Mouse (Mus musculus) MN1 (cell line): Measurements from ENCODE around the gene Khdc1a.

ENCODE experiments used
- DNase-seq: peaks from one replicate; pipeline ENCODE4 v3.0.0-alpha.2; 2016; ENCODE audit warnings: low spot score

Gene Khdc1a

DNA sequence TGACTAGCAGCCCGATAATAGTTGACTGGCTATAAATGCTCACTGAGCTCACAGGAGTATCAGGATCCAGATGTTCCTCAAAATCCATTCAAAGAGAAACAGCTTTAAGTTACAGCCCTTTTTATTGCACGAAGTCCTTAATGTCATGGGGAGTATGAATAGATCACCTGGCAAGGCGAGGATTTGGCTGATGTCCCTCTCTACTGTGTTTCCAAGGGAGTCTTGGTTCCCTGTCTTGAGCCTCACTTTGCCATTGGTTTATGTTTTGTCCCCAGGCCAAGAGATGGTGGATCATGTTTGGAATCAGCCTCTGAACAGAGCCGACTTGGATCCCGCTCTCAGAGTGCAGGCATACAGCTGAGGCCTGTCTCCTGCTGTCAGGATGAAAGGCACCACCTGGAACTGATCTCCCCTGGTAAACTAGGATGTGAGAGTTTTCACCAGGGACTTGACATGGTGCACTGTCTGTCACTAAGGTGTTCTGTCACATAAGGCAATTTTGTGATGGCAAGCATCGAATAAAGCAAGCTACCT, 41.8 kb downstream of the Khdc1a start:
- DNase-seq, result no peak
